Mouse (Mus musculus): ENCODE results near the gene Klhdc8a.
"Not testable (repeated sequence)": the region's sequence is repeated elsewhere in the genome, so short reads cannot be mapped to it uniquely, and the experiment has no call there.

The Klhdc8a gene

GRCm38 (mm10) chr1:132343656-132344055 is 45.2 kb downstream of the Klhdc8a start:
- DNase-seq (ENCODE audit: low spot score in 2 of 2): no peak

GRCm38 (mm10) chr1:132345514-132345913 is 47.1 kb downstream of the Klhdc8a start:
- no peak for DNase-seq (ENCODE audit: low spot score in 2 of 2)

GRCm38 (mm10) chr1:132346134-132346851 is 47.9 kb downstream of the Klhdc8a start:
- DNase-seq (ENCODE audit: low spot score in 2 of 2): no peak

GRCm38 (mm10) chr1:132346951-132347350 is 48.5 kb downstream of the Klhdc8a start:
- DNase-seq (ENCODE audit: low spot score in 2 of 2): no peak

GRCm38 (mm10) chr1:132348401-132348800 is 50.0 kb downstream of the Klhdc8a start:
- DNase-seq (ENCODE audit: low spot score in 2 of 2): no peak

GRCm38 (mm10) chr1:132349049-132349448 is 50.6 kb downstream of the Klhdc8a start:
- not testable (repeated sequence) for DNase-seq (ENCODE audit: low spot score in 2 of 2)

- not testable (repeated sequence) for DNase-seq (ENCODE audit: low spot score in 2 of 2)
Measured at GRCm38 (mm10) chr1:132349601-132350000, 51.2 kb downstream of the Klhdc8a start.

- no peak for DNase-seq (ENCODE audit: low spot score in 2 of 2)
Measured at GRCm38 (mm10) chr1:132351058-132351457, 52.6 kb downstream of the Klhdc8a start.

- DNase-seq (ENCODE audit: low spot score in 2 of 2): no peak
Measured at GRCm38 (mm10) chr1:132353389-132353788, 55.0 kb downstream of the Klhdc8a start.

- no peak for DNase-seq (ENCODE audit: low spot score in 2 of 2)
Measured at GRCm38 (mm10) chr1:132354234-132354633, 55.8 kb downstream of the Klhdc8a start.

- peak in 1 of 2 experiments; percentile 46 for DNase-seq (ENCODE audit: low spot score in 2 of 2)
Measured at GRCm38 (mm10) chr1:132355162-132355601, 56.8 kb downstream of the Klhdc8a start.

GRCm38 (mm10) chr1:132355841-132356242 is 57.4 kb downstream of the Klhdc8a start:
- peak; percentile 81 to 86 for DNase-seq (ENCODE audit: low spot score in 2 of 2)

- no peak for DNase-seq (ENCODE audit: low spot score in 2 of 2)
Measured at GRCm38 (mm10) chr1:132356841-132357240, 58.4 kb downstream of the Klhdc8a start.

Data from spleen, postnatal 10 days (tissue).